Mouse (Mus musculus) c-Kit-positive CD71-negative TER-119-negative erythroid progenitor cells, embryonic 14.5 days (primary cell): ENCODE results near the gene Tmem206.
A peak's percentile ranks its signal among the peaks of the same experiment; 100 is the strongest.

Experiments used
- DNase-seq: peaks from one replicate; pipeline ENCODE4 v3.0.0-alpha.2; 2013; ENCODE audit warnings: low read depth

Tmem206 gene

DNA sequence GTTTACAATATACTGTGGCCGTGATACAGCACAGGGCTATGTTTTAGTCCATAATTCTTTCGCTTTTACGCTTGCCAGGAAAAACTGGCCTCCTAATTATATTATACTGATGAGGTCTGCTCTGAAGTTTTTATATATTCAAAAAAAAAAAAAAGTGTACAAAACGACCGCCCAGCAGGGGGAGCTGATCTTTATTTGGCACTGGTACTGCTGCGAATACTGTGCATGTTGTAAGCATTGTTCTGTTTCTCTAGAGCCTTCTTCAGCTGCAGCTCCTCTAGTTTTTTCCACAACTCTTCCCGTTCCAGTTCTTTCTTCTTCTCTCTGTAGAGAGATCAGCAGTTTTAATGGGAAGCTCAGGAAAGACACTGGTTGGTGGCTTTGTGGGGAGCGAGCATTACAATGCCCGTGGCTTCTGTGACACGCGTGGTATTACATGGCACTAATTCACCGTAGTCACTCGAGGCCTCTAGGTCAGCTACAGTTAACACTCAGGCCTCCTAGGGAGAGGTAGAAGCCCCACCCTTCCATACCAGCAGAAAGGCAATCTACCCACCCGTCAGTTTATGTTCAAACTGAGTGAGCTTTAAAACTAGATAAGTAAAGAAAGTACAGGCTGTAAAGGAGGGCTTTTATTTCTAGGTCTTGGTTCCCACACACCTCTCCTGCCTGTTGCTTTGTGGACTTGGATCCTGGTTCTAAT is 27.2 kb downstream of the Tmem206 start:
- DNase-seq, result no peak

DNA sequence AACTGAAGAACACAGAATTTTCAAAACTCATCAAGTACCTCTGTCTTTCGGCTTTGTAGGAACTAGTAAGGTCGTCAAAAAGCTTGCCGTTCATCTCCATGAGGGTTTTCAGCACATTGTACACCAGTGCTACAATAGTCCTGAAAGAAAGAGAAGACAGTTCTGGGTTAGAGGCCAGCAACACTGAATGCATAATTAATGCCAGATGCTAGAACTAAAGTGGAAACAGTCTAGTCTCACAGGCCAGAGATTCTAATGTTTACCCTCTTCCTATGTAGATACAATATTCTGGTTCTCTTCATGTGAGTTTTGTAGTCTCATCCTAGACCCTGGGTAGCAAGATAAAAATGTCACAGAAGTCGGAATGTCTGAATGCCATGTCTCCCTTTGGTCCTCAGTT is 28.1 kb downstream of the Tmem206 start:
- DNase-seq, result no peak

DNA sequence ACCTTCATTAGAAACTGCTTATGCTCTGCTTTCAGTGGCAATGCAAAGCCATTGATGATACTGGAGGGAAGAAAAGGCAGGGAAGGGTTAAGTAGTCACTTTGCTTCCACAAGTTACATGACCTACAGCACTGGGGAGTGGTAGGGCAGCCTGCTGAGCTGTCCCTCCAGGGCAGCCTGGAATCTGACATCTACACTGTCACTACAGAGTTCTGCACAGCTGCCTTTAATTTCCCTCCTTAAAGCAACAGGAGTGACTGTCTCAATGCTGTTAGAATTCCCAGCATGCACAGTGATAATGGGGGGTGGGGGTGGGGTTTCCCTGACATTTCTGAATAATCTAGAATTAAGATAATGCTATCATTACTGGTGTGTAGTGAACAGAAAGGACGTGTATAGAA is 31.2 kb downstream of the Tmem206 start:
- no peak for DNase-seq

DNA sequence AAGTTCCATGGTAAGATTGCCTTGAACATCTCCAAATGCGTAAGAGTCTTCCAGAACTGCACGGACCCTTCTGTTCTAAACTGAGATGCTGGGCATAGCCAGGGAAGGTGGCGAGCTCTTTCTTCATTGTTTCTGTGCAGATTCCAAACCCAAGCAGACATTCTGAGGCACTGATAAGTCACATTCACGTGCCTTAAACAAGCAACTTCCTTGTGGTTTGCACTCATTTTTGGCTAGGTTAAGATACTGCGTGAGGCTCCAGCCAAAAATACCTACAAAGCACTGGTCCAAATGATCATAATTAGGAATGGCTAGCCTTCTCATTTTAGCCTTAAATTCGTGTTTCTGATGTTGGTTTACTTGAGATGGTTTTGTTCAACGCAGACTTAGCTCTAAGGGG is 33.8 kb downstream of the Tmem206 start:
- DNase-seq, result no peak

DNA sequence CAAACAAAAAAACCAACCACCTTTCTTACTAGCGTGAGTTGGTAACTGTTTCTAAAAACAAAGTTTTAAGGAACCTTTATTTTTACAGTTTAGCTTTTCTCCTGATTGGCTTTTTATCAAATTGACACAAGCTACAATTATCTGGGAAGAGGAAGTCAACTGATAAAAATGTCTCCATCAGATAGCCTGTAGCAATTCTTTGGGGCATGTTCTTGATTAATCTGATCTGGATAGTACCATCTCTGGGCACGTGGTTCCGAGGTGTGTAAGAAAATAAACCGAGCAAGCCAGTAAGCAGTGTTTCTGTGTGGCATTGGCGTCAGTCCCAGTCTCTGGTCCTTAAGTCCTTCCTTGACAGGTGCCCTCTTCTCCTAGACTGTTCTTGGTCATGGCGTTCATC is 36.7 kb downstream of the Tmem206 start:
- no peak for DNase-seq

DNA sequence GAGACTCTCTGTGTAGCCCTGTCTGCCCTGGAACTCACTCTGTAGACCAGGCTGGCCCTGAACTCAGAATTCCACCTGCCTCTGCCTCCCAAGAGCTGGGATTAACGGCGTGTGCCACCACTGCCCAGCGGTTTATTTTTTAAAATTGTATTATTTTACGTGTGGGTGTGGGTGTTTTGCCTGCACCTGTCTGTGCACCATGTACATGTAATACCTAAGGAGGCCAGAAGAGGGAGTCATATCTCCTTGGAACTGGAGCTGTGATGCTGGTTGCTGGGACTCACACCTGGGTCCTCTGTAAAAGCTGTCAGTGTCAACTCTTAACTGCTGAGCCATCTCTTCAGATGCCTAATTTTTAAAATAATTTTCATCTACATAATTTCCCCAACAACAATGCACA is 38.8 kb downstream of the Tmem206 start:
- peak; percentile 53 for DNase-seq

DNA sequence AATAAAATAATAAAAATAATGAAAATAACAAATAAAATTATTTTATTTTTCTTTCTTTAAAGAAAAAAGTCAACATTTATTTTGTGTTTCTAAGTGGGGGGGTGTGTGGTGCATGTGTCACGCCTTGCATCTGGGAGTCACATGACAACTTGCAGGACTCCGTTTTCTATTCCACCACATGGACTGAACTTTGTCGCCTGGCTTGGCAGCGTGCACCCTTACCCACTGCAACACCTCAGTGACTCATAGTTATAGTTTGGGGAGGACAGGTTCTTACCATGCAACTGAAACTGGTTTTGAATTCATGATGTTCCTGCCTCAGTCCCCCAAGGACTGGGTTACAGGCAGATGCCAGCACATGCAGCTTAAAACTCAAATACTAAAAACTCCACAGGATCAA is 42.5 kb downstream of the Tmem206 start:
- DNase-seq, result no peak

DNA sequence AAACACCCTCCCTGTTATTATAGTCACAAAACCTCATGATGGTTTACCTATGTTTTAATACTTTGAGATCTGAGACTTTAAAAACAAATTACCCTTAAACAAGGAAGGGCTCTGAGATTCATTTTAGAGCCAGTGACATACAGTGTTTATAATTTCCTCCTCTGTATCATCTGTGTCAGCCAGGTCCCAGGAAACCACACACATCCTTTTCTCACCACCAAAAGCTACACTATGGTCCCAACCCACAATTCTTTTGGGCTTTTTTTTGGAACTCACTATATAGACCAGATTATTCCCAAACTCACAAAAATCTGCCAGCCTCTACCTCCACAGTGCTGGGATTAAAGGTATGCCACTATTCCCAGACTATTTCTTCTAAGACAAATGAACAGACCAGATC is 43.4 kb downstream of the Tmem206 start:
- no peak for DNase-seq

DNA sequence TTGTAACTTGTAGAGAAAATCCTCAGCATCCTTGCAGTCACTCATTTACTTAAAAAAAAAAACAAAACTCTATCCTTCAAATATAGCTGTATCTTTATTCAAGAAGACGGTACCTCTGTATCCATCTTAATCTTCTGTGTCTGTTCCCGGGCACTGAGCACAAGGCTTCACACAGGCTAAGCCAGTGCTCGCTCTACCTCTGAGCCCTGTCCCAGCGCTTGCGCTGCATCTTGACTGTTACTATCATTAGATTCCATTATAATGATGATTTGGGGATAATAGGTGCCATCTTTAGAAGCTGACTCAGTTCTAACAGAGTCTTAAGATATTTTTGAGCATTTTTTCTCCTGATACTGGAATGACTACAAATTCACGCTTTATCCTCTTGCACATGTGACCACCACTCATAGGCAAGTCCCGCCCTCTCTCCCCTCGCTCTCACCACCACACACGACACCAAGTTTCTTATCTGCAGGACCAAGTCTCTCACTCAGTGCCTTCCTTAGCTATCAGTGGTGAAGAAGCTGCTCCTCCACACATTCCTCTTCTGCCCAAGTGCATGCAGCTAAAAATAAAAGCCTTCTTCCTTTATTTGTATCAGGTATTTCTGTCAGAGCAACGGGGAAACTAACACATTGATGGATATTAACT is 49.4 kb downstream of the Tmem206 start:
- DNase-seq, result no peak

DNA sequence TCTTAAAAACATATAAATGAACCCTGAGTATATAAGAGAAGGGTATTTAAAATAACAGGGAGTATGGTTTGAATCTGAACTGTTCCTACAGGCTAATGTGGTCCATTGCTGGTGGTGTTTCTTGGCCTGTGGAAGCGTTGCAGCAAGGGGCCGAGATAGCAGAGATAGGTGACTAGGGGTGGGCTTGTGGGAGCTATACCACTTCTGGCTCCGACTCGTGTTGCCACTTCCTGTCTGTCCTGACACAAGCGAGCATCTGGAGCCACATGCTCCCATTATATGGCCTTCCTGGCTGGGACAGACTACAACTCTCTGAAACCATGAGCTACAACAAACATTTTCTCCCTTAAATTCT is 49.9 kb downstream of the Tmem206 start:
- no peak for DNase-seq

DNA sequence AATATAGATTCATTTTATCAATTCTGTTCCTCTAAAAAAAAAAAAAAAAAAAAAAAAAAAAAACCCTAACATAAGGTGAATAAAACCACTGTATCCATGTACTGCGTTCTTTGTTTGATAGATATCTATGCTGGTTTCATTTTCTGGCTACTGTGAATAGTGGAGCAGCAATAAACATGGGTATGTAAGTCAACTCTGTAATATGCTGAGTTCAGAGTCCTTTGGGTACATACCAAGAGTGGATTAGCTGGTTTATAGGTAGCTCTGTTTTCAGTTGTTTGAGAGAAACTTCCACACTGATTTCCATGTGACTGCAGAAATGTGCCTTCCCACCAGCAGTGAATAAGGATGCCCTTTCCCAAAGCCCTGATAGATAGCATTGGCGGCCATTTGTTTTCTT is 52.4 kb downstream of the Tmem206 start:
- no peak for DNase-seq

DNA sequence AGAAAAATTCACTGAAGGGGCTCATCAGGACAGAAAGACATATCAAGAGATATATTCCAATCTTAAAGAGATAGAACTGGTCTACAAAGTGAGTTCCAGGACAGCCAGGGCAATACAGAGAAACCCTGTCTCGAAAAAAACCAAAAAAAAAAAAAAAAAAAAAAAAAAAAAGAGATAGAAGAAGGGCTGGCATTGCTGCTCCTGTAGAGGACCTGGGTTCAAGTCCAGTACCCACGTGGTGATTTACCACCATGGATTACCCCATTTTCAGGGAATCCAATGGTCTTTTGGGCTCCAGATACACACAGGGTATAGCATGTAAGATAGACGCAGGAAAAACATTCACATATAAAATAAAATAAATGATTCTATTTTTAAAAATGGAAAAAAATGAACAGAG is 55.1 kb downstream of the Tmem206 start:
- no peak for DNase-seq

DNA sequence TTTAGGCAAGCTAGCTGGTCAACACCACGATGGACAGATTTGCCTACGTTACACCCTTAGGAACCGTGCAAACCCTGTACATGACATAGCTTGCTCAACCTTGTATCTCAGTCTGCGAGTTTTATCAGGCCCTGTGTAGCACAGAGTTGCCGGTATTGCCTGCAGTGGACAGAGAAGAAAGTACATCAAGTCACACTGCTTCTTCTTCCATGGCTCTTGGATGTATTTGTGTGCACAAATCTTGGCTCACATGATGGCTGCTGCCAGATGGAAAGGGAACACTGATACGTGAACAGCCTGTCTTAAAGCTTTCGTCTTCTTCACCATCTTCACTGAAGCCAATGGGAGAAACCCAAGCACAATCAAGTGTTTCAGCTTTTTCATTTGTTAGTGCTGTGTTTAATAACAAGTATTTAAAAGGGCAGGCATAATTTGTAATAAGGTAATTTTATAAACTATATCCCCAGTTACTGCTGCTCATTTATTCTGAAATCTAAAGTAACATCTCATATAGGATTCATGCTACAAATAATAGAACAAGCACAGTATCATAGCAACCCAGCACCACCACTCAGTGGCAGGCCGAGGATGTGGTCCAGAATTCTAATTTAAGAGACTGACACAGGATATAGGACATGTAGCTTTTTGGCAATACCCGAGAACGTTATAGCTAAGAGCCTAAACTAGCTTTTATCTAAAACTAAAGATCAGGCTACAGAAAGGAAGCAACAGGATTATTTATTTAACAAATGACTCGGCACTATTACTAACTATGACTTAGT is 56.4 kb downstream of the Tmem206 start:
- DNase-seq, result no peak

DNA sequence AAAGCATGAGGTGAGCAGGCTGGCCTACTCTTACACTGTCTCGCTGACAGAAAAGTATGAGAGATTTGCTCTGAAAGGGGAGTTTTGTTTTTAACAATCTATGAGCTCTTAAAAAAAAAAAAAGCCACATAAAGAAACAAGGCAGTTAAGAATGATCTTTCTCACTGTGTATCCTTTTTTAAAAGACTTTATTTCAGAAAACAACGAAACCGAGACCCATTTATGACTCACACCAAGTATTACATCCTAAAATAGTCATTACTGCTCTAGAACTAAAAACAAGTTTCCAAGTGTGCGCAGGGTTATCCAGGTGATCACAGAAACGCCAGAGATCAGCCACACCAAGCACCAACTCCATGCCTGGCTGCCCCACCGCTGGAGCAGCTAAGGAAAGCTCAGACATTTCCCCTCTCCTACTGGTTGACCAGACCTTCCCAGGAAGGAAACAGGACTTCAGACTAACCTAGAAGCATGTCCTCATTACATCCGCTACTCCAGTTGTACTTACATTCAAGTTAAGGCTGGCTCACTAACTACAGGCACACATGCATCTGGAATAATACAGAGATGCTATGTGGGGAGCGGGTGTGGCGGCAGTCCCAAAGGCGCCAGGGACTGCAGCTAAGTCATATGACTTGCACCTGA is 59.2 kb downstream of the Tmem206 start:
- DNase-seq, result no peak

DNA sequence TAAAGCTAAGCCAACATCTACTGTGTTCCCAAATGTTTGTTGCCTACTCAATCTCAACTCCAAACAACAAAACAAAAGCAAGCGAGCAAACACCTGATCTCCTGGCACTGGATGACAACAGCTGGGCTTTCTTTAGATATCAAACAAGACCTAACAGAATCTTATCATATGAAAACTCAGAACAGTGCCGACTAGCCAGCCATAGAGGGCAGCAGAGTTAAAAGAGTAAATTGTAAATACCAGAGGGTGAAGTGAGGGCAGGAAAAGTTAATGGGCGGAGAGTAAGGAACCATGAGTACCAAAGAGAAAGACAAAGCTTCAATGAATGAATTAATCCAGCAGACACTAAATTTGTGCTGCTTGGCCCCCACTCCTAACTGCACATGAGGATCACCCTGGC is 65.6 kb downstream of the Tmem206 start:
- peak; percentile 63 for DNase-seq

DNA sequence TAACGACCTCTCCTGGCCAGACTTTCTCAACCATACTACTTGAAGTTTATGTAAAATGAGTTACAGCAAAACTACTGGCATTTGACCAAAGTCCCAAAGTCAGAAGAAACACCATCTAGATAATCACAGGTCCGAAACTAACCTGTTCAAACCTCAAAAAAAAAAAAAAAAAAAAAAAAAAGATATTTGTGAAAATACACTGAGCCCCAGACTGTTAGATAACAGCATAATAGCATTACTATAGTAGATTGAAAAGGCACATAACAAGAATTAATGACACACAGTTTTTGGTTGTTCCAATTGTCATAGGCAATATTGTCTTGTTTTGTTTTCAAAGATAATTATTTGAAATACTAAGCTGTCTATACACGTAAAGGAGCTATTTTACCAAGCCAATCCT is 67.8 kb downstream of the Tmem206 start:
- no peak for DNase-seq

DNA sequence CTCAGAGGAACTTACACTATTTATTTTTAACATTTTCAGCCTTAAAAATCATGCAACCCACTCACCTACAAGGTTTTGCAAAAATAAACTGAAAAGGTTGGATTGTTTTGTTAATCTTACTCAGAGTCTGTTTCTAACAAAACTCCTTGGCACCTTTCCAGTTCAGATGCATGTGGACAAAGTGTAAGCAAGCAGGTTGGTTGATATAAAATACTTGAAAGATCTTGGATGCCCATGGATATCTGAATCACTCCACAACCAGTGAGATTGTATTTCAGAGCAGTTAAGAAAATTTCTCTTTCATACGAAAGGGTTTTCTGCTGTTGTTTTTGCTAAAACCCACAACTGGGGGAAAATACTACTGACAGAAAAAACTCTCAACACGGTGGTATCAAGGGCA is 68.4 kb downstream of the Tmem206 start:
- DNase-seq, result no peak

DNA sequence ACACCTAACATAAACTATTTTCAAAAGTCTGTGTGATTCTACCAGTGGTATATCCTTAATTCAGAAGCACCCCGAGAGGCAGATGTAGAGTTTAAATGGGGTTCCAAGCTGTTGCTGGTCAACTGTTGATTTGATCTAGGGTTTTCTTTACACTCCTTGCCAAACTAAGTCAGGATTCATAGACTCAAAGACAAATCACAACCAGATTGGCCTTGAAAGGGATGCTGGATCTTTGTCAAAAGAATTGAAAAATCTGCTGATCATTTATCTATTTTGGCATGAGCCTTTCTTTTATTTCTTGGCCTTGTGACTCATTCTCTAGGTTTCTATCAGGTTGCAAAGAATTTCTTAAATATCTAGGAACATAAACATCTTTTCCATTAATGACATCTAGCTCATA is 69.5 kb downstream of the Tmem206 start:
- no peak for DNase-seq

DNA sequence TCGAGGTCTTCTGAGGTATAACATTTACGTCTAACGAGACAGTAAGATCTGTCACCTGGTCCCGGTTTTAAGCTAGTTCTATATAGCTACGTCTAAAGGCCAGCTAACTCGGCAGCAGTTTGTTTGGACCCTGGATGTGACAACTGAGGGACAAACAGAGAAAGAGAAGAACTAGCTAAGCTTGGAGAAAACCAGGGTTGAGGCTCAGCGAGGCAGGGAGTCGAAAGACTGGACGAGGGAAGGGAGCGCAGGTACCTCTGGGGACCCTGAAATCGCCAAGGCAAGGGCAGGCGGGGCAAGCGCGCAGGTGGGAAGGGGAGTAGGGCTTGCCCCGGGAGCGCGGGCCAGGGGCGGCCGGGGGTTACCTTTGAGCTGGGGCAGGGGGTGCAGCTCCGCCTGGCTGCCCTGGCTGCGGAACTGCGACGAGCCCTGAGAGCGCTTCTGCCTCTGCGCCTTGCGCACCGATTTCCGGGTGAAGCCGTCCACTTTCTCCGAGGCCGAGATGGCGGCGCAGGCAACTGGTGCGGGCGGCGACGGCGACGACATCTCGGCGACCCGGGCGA is 70.2 kb downstream of the Tmem206 start:
- no peak for DNase-seq

DNA sequence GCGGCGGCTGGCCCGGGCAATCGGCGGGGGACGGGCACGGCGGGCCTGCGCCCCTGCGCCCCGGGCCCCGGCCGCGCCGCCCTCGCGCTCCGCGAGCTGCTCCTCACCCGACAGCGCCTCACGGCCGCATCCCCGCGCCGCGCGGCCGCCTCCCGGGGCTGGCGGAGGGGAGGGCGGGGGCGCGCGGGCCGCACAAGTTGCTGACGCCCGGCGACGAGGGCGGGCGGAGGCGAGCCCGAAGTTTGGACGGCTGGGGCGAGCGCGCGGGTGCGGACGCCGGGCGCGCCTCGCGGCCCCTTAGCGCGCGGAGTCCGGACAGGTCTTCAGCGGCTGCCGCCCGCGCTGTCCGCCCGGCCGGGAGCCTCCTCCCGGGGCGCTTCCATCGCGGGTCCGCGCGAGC is 70.7 kb downstream of the Tmem206 start:
- DNase-seq, result no peak

DNA sequence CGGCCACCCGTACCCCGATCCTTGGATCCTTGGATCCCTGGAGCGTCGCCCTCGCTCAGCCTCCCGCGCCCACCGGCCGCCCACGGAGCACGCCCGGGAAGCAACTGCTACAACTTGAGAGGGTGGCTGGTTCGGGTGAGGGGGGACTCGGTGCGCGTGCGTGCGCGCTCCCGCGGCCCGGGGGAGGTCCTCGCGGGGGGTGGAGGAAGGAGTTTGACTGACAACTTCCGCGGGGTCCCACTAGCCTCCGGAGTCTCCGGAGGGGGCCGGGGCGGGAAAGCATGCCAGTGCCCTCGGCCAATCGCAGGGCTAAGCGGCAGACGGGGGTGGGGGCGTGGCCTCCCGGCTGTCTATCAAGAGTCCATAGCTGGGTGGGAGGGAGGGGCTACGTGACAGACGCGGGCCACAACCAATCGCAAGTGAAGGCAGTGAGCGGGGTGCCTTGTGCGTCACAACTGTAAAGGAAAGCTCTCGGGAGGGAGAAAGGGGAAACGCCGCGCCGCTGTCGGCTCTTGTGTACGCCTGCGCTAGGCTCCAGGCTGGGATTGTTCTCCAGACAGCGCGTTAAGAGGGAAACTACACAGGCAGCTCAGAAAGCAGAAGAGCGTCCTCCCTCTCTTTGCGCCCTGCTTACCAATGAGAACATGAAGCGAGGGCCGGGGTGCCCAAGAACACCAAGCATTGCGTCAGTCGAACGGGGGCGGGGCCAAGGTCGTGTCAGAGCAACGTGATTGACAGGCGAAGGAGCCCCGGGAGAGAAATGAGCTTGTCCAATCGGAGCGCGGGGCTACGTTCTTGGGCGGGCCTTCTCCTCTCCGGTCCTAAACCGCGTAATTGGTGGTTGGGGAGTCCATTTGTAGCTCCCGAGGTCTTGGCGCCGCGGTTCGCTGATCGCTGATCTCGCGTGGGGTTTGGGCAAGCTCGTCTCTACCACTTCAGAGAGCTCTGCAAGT is 71.5 kb downstream of the Tmem206 start:
- DNase-seq, result peak; percentile 99
